Mouse (Mus musculus) ES-E14 (cell line): ENCODE results near the gene St6galnac3. TPM values are rescaled to one million over a fixed set of nuclear protein-coding genes. Genes with fewer than 3 reads are reported as not detected.

Source experiments
- DNase-seq: peaks from one replicate; pipeline ENCODE4 v3.0.0-alpha.2; 2013; ENCODE audit warnings: low read depth, low spot score
- H3K27ac ChIP-seq: 2 replicates; pipeline ENCODE4 v1.5.1; 2012; ENCODE audit warnings: low read depth, mild to moderate bottlenecking, low read length, moderate library complexity, mixed read lengths; ENCODE audit not compliant: poor library complexity, insufficient read depth, severe bottlenecking
- H3K36me3 ChIP-seq: 2 replicates; pipeline ENCODE4 v1.6.1; 2012; ENCODE audit warnings: mild to moderate bottlenecking, low read length, moderate library complexity, mixed read lengths; ENCODE audit not compliant: control insufficient read depth, poor library complexity, insufficient read depth, severe bottlenecking
- H3K4me1 ChIP-seq, 2 experiments: fragments of 150-350 bp in 1 of 2; sonication (generic) in 1 of 2; 2 replicates each; pipeline ENCODE4 v1.6.1; 2012; ENCODE audit warnings: low read length in 2 of 2, mild to moderate bottlenecking in 1 of 2, mixed read lengths in 1 of 2; ENCODE audit not compliant: control insufficient read depth in 2 of 2, insufficient read depth in 2 of 2, poor library complexity in 1 of 2
- H3K4me3 ChIP-seq, 2 experiments: fragments of 150-350 bp in 1 of 2; sonication (generic) in 1 of 2; 2 replicates each; pipeline ENCODE4 v1.5.1; 2012; ENCODE audit warnings: low read length in 2 of 2, low read depth in 1 of 2, mild to moderate bottlenecking in 1 of 2, mixed read lengths in 1 of 2; ENCODE audit not compliant: insufficient read depth in 1 of 2, poor library complexity in 1 of 2, severe bottlenecking in 1 of 2
- H3K9ac ChIP-seq: 2 replicates; pipeline ENCODE4 v1.6.1; 2012; ENCODE audit warnings: low read depth, mild to moderate bottlenecking, low read length, mixed read lengths; ENCODE audit not compliant: poor library complexity, insufficient read depth, severe bottlenecking
- H3K9me3 ChIP-seq: fragments of 150-350 bp; sonication (generic); 2 replicates; pipeline ENCODE4 v1.6.1; 2012; ENCODE audit warnings: low read depth, mild to moderate bottlenecking, low read length; ENCODE audit not compliant: control insufficient read depth, insufficient read depth
- CHD2 ChIP-seq: IDR thresholded peaks from 2 replicates; pipeline ENCODE4 v1.6.1; 2014; ENCODE audit warnings: mild to moderate bottlenecking, low read depth, low read length, inconsistent platforms
- HCFC1 ChIP-seq: IDR thresholded peaks from 2 replicates; pipeline ENCODE4 v1.6.1; 2012; ENCODE audit warnings: low read length, inconsistent platforms, borderline replicate concordance; ENCODE audit not compliant: insufficient read depth
- MAFK ChIP-seq: IDR thresholded peaks from 2 replicates; pipeline ENCODE4 v1.6.1; 2014; ENCODE audit warnings: mild to moderate bottlenecking, low read depth, low read length, inconsistent platforms; ENCODE audit not compliant: insufficient read depth
- ZC3H11A ChIP-seq: IDR thresholded peaks from 2 replicates; pipeline ENCODE4 v1.6.1; 2012; ENCODE audit warnings: low read depth, mild to moderate bottlenecking, inconsistent platforms, low read length, borderline replicate concordance
- ZNF384 ChIP-seq: IDR thresholded peaks from 2 replicates; pipeline ENCODE4 v1.6.1; 2012; ENCODE audit warnings: low read depth, low read length, inconsistent platforms
- in situ Hi-C, 2 experiments: fragments of 600-800 bp; cut with MboI; formaldehyde crosslinking; loops; one replicate each; pipeline ENCODE4 v1.15.1; 2025; ENCODE audit warnings: low sequenced_read_pairs in 2 of 2, inconsistent platforms in 1 of 2; ENCODE audit not compliant: unreplicated experiment in 2 of 2
- total RNA-seq: library from RNA; depleted of rRNA; stranded (reverse); fragments of 300-350 nt; gene quantifications from 2 replicates; pipeline ENCODE4 v1.2.3, GENCODE M21; 2012

St6galnac3 gene
- total RNA-seq, 1 experiment = 3.8 TPM

- no peak for DNase-seq
- no peak for TF ChIP-seq ZC3H11A
- no peak for TF ChIP-seq ZNF384
- TF ChIP-seq MAFK = no peak
- TF ChIP-seq CHD2 = no peak
- no peak overlapping the region for H3K9ac ChIP-seq
- H3K4me1 ChIP-seq = no peaks in the 10 kb centered on the region
- H3K4me3 ChIP-seq = no peak overlapping the region
- no peaks in the 10 kb centered on the region for H3K36me3 ChIP-seq
- H3K9me3 ChIP-seq = no peaks in the 10 kb centered on the region
- H3K27ac ChIP-seq = no peak overlapping the region
- in situ Hi-C loops = no loop called here
Measured at GRCm38 (mm10) chr3:153701752-153702740, 22.9 kb downstream of the St6galnac3 start.

GRCm38 (mm10) chr3:153701172-153701571 is 23.8 kb downstream of the St6galnac3 start:
- in situ Hi-C loops = no loop called here
- Histone ChIP-seq H3K9ac (no peak overlapping the region), H3K4me1 (no peaks in the 10 kb centered on the region), H3K4me3 (no peak overlapping the region), H3K27ac (no peak overlapping the region), H3K36me3 (no peaks in the 10 kb centered on the region), H3K9me3 (no peaks in the 10 kb centered on the region)
- TF ChIP-seq ZNF384 = no peak
- no peak for TF ChIP-seq ZC3H11A
- TF ChIP-seq CHD2 = no peak
- TF ChIP-seq MAFK = no peak
- no peak for TF ChIP-seq HCFC1
- DNase-seq = no peak

GRCm38 (mm10) chr3:153699086-153699485 is 25.9 kb downstream of the St6galnac3 start:
- H3K4me1 ChIP-seq = no peaks in the 10 kb centered on the region
- H3K36me3 ChIP-seq = no peaks in the 10 kb centered on the region
- in situ Hi-C loops = no loop called here
- H3K9ac ChIP-seq = no peak overlapping the region
- no peak for DNase-seq
- H3K9me3 ChIP-seq = no peaks in the 10 kb centered on the region
- TF ChIP-seq HCFC1 (no peak), MAFK (no peak)
- H3K4me3 ChIP-seq = no peak overlapping the region
- no peak overlapping the region for H3K27ac ChIP-seq

- in situ Hi-C loops = no loop called here
- Histone ChIP-seq H3K27ac (no peak overlapping the region), H3K36me3 (no peaks in the 10 kb centered on the region), H3K9me3 (no peaks in the 10 kb centered on the region), H3K4me1 (peaks cover 0 to 4% of the 10 kb centered on the region in 2 experiments; a peak in 1 of 4 replicates), H3K4me3 (no peak overlapping the region), H3K9ac (no peak overlapping the region)
- DNase-seq = no peak
- no peak for TF ChIP-seq HCFC1
- no peak for TF ChIP-seq ZNF384
- no peak for TF ChIP-seq ZC3H11A
- TF ChIP-seq MAFK = no peak
- TF ChIP-seq CHD2 = no peak
Measured at GRCm38 (mm10) chr3:153692978-153693377, 32.0 kb downstream of the St6galnac3 start.
